Mouse (Mus musculus) CH12.LX (cell line): Measurements from ENCODE around the gene Rilp.

Source experiments
- CTCF ChIP-seq, 2 experiments: IDR thresholded peaks in 1 of 2; conservative IDR thresholded peaks in 1 of 2; 2 replicates each; pipeline ENCODE4 v1.5.1; 2011 to 2012; ENCODE audit warnings: low read depth in 2 of 2, low read length in 2 of 2, improper control_type of control experiment in 1 of 2, inconsistent platforms in 1 of 2, mild to moderate bottlenecking in 1 of 2, moderate library complexity in 1 of 2
- POLR2A ChIP-seq: IDR thresholded peaks from 2 replicates; pipeline ENCODE4 v1.6.1; 2011; ENCODE audit warnings: low read depth, mild to moderate bottlenecking, improper control_type of control experiment, low read length
- UBTF ChIP-seq: IDR thresholded peaks from 2 replicates; pipeline ENCODE4 v1.6.1; 2012; ENCODE audit warnings: low read depth, mild to moderate bottlenecking, inconsistent platforms, low read length, improper control_type of control experiment, moderate library complexity

- TF ChIP-seq CTCF (conservative IDR thresholded peaks at IDR 0.05 in 1 of 2, IDR thresholded peaks at IDR 0.05 in 1 of 2; ENCODE audit: low read depth in 2 of 2, low read length in 2 of 2) (no peak), UBTF (no peak), POLR2A (no peak)
Measured at GRCm38 (mm10) chr11:75513336-75513735, 3.4 kb downstream of the Rilp start, which contains the start of gene Scarf1.
